Mouse (Mus musculus) neural tube, embryonic 13.5 days (tissue): ENCODE results near the gene Med28. TPM values are rescaled to one million over a fixed set of nuclear protein-coding genes. Genes with fewer than 3 reads are reported as not detected.
A peak's percentile ranks its signal among the peaks of the same experiment; 100 is the strongest.

Source experiments
- ATAC-seq: fragments of 200-750 bp; cut with Nextera tagmentation; 2 replicates; pipeline ENCODE4 v1.8.0; 2017; ENCODE audit warnings: low read depth, mild to moderate bottlenecking, moderate TSS enrichment, moderate library complexity
- H3K27ac ChIP-seq: fragments of 300-500 bp; sonication (generic); replicated peaks from 2 replicates; pipeline ENCODE4 v1.5.1; 2015; ENCODE audit warnings: moderate library complexity, mild to moderate bottlenecking, inconsistent platforms
- H3K27me3 ChIP-seq: fragments of 300-500 bp; sonication (generic); 2 replicates; pipeline ENCODE4 v1.6.1; 2015; ENCODE audit warnings: mild to moderate bottlenecking, inconsistent platforms
- H3K36me3 ChIP-seq: fragments of 300-500 bp; sonication (generic); 2 replicates; pipeline ENCODE4 v1.6.1; 2015; ENCODE audit warnings: mild to moderate bottlenecking, inconsistent platforms
- H3K4me1 ChIP-seq: fragments of 300-500 bp; sonication (generic); replicated peaks from 2 replicates; pipeline ENCODE4 v1.6.1; 2015; ENCODE audit warnings: inconsistent platforms
- H3K4me2 ChIP-seq: fragments of 300-500 bp; sonication (generic); 2 replicates; pipeline ENCODE4 v1.6.1; 2015; ENCODE audit warnings: inconsistent platforms, mild to moderate bottlenecking, moderate library complexity
- H3K4me3 ChIP-seq: fragments of 300-500 bp; sonication (generic); 2 replicates; pipeline ENCODE4 v1.5.1; 2015; ENCODE audit warnings: mild to moderate bottlenecking, inconsistent platforms
- H3K9ac ChIP-seq: fragments of 300-500 bp; sonication (generic); 2 replicates; pipeline ENCODE4 v1.6.1; 2015; ENCODE audit warnings: moderate library complexity, mild to moderate bottlenecking, inconsistent platforms
- H3K9me3 ChIP-seq: fragments of 300-500 bp; sonication (generic); 2 replicates; pipeline ENCODE4 v1.6.1; 2016; ENCODE audit warnings: inconsistent platforms
- WGBS: fragments of 180-500 bp; shearing (Covaris S2); methylation state at CpG from one replicate; pipeline ENCODE4 v1.1.7; 2015; 5-methylcytosine and 5-hydroxymethylcytosine counted together
- polyA plus RNA-seq: library from polyadenylated mRNA; unstranded; fragments of >200 nt; fragmentation: Nextera tagmentation; extraction: Ambion mirVana; gene quantifications from 2 replicates; pipeline ENCODE4 v1.2.1, GENCODE M21; 2015

Med28 gene
- polyA plus RNA-seq, 1 experiment from 2014 or later = 261 TPM

DNA sequence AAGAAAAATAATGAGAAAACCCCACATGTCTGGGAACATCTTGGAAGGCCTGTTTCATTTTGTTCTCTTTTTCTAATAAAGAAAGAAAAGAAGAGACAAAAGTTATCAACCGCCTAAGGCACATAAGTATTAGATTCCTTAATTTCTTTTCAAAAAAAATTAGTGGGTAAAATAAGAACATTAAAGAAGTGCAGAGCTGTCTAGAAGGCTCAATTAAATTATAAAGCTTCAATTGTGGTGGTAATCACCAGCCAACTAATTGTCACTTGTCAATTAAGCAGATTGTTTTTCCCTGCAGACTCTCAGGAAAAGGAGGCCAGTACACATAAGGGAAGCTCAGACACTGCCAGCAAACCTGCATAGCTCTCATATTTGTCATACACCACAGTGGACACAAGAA is 45.8 kb downstream of the Med28 start:
- Histone ChIP-seq H3K9ac (no peak overlapping the region), H3K27ac (no peak overlapping the region), H3K36me3 (no peaks in the 10 kb centered on the region), H3K4me2 (no peak overlapping the region), H3K4me3 (no peak overlapping the region), H3K27me3 (no peaks in the 10 kb centered on the region), H3K9me3 (no peaks in the 10 kb centered on the region), H3K4me1 (no peaks in the 10 kb centered on the region)
- 94% methylated on average over 1 of the region's 1 CpGs for WGBS
- no peak for ATAC-seq

DNA sequence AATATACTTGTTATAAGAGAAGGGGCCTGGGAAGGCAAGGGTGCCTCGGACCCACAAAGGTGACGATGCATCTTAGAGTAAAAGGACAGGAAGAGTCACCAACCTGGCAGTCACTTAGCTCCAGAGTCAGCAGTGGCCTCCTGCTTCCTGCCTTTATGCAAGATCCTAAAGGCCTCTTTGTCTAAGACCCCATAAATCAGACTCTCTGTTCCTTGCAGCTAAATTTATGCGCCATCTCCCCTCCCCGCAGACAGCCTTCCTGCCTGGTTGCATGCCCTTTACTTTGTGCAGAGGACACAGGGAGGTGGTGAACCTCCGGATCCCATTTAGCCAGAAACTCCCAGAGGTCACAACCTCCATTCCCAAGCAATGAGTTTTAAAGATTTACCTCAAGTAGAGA is 52.8 kb downstream of the Med28 start:
- no peak overlapping the region for H3K9ac ChIP-seq
- no peak overlapping the region for H3K27ac ChIP-seq
- no peaks in the 10 kb centered on the region for H3K27me3 ChIP-seq
- no peaks in the 10 kb centered on the region for H3K9me3 ChIP-seq
- WGBS = 2% methylated on average over 5 of the region's 5 CpGs
- ATAC-seq = peak; percentile 80
- H3K4me2 ChIP-seq = no peak overlapping the region
- H3K36me3 ChIP-seq = no peaks in the 10 kb centered on the region
- H3K4me1 ChIP-seq = peaks cover 14% of the 10 kb centered on the region
- no peak overlapping the region for H3K4me3 ChIP-seq

DNA sequence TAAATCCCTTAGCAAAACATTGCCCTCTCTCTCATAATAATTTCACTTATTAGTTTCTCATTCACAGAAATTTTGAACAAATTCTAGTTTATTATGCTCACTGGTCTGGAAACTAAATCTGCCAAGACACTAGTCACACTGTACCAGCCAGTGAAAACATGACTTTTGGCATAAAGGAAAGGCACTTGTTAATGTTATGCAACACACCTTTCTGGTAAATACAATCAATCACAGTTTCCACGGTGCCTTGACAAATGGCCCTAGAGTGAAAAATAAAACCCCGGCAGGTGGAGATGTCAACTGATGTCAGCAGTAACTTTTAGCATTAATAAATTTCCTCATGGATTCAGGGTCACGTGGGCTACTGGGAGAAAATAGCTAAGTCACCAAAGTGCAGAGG is 56.7 kb downstream of the Med28 start:
- Histone ChIP-seq H3K36me3 (no peaks in the 10 kb centered on the region), H3K4me2 (no peak overlapping the region), H3K9me3 (no peaks in the 10 kb centered on the region), H3K27ac (no peak overlapping the region), H3K4me1 (peaks cover 14% of the 10 kb centered on the region), H3K9ac (no peak overlapping the region), H3K4me3 (no peak overlapping the region), H3K27me3 (no peaks in the 10 kb centered on the region)
- ATAC-seq = no peak
- WGBS = 45% methylated on average over 3 of the region's 3 CpGs

DNA sequence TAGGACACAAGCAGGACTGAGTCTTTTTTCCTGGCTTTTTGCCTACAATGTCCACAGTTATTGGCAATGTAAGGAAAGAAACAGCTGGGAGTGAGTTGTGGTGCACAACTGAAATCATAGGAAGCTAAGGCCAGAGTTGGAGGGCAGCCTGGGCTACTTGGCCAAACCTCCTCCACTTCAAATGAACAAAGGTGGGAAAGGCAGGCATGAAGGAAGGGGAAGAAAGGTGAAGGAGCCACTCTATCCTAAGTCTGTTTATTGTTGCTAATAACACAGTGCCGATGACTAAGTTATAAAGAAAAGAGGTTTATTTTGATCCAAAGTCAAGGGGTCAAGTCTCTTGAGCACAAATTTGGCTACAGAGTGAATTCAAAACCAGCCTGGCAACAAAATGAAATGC is 57.3 kb downstream of the Med28 start:
- Histone ChIP-seq H3K4me2 (no peak overlapping the region), H3K4me1 (peaks cover 12% of the 10 kb centered on the region), H3K27me3 (no peaks in the 10 kb centered on the region), H3K27ac (no peak overlapping the region), H3K9ac (no peak overlapping the region), H3K9me3 (no peaks in the 10 kb centered on the region), H3K36me3 (no peaks in the 10 kb centered on the region), H3K4me3 (no peak overlapping the region)
- ATAC-seq = no peak
- WGBS = 94% methylated on average over 1 of the region's 1 CpGs

Other genes with a start within 250 kb of the Med28 start
- 124 and 136 TPM in 2 replicates for gene Qdpr, start 70.0 kb upstream of the Med28 start, polyA plus RNA-seq
- gene Clrn2, start 66.5 kb upstream of the Med28 start, polyA plus RNA-seq = 0.63 TPM in 1 of 2 replicates, not detected in the other
- gene Lap3, start 26.9 kb upstream of the Med28 start, polyA plus RNA-seq = 33.2 and 41.5 TPM in 2 replicates
- gene Fam184b, start 119.4 kb downstream of the Med28 start, polyA plus RNA-seq = 4.0 and 4.8 TPM in 2 replicates
- gene Ncapg, start 149.7 kb downstream of the Med28 start, polyA plus RNA-seq = 9.1 and 10.1 TPM in 2 replicates